Mouse (Mus musculus) brown adipose tissue, adult 24 weeks (tissue): ENCODE measurements around the gene Acadsb. TPM values are rescaled to one million over a fixed set of nuclear protein-coding genes. Genes with fewer than 3 reads are reported as not detected.

Experiments
- H3K27ac ChIP-seq: fragments of 200-500 bp; replicated peaks from 2 replicates; pipeline ENCODE4 v1.5.1; 2012; ENCODE audit warnings: low read depth, mild to moderate bottlenecking, low read length
- H3K4me1 ChIP-seq: fragments of 200-500 bp; 2 replicates; pipeline ENCODE4 v1.6.1; 2012; ENCODE audit warnings: low read length, mixed read lengths; ENCODE audit not compliant: control insufficient read depth, insufficient read depth, insufficient read length
- H3K4me3 ChIP-seq: fragments of 200-500 bp; 2 replicates; pipeline ENCODE4 v1.5.1; 2012; ENCODE audit warnings: low read depth, mild to moderate bottlenecking, low read length, moderate library complexity; ENCODE audit not compliant: insufficient read depth
- polyA plus RNA-seq: library from polyadenylated mRNA; stranded (reverse); fragments of >200 nt; gene quantifications from 2 replicates; pipeline ENCODE4 v1.2.4, GENCODE M21; 2012; ENCODE audit not compliant: missing spikeins, insufficient read depth, insufficient read length

Gene Acadsb
- polyA plus RNA-seq, 1 experiment, result 287 TPM

- Histone ChIP-seq H3K4me3 (no peak overlapping the region), H3K4me1 (no peaks in the 10 kb centered on the region), H3K27ac (no peak overlapping the region)
These were observed 7.2 kb downstream of the Acadsb start for GRCm38 (mm10) chr7:131417605-131418004.

- H3K4me1 ChIP-seq, result no peaks in the 10 kb centered on the region
- no peak overlapping the region for H3K27ac ChIP-seq
- no peak overlapping the region for H3K4me3 ChIP-seq
These were observed 14.5 kb downstream of the Acadsb start for GRCm38 (mm10) chr7:131424912-131425311.

- H3K4me1 ChIP-seq, result no peaks in the 10 kb centered on the region
These were observed 16.9 kb downstream of the Acadsb start for GRCm38 (mm10) chr7:131427331-131427730.

GRCm38 (mm10) chr7:131432244-131432643, 21.8 kb downstream of the Acadsb start:
- H3K27ac ChIP-seq, result no peak overlapping the region
- no peak overlapping the region for H3K4me3 ChIP-seq

More at GRCm38 (mm10) chr7:131427331-131427730, 16.9 kb downstream of the Acadsb start:
- Histone ChIP-seq H3K4me3 (no peak overlapping the region), H3K27ac (no peak overlapping the region)

GRCm38 (mm10) chr7:131434276-131434675, 23.9 kb downstream of the Acadsb start:
- no peak overlapping the region for H3K4me3 ChIP-seq
- no peaks in the 10 kb centered on the region for H3K4me1 ChIP-seq
- H3K27ac ChIP-seq, result no peak overlapping the region

More at GRCm38 (mm10) chr7:131432244-131432643, 21.8 kb downstream of the Acadsb start:
- no peaks in the 10 kb centered on the region for H3K4me1 ChIP-seq

GRCm38 (mm10) chr7:131437051-131437450, 26.6 kb downstream of the Acadsb start:
- H3K4me1 ChIP-seq, result no peaks in the 10 kb centered on the region
- no peak overlapping the region for H3K27ac ChIP-seq
- no peak overlapping the region for H3K4me3 ChIP-seq

- H3K4me1 ChIP-seq, result no peaks in the 10 kb centered on the region
- H3K27ac ChIP-seq, result no peak overlapping the region
- no peak overlapping the region for H3K4me3 ChIP-seq
These were observed 46.3 kb downstream of the Acadsb start for GRCm38 (mm10) chr7:131456714-131457113.

- no peak overlapping the region for H3K27ac ChIP-seq
These were observed 54.8 kb downstream of the Acadsb start for GRCm38 (mm10) chr7:131465117-131465601.

GRCm38 (mm10) chr7:131465735-131466134, 55.3 kb downstream of the Acadsb start:
- H3K27ac ChIP-seq, result no peak overlapping the region
- no peaks in the 10 kb centered on the region for H3K4me1 ChIP-seq
- no peak overlapping the region for H3K4me3 ChIP-seq

More at GRCm38 (mm10) chr7:131465117-131465601, 54.8 kb downstream of the Acadsb start:
- Histone ChIP-seq H3K4me1 (no peaks in the 10 kb centered on the region), H3K4me3 (no peak overlapping the region)

- no peaks in the 10 kb centered on the region for H3K4me1 ChIP-seq
- no peak overlapping the region for H3K4me3 ChIP-seq
- H3K27ac ChIP-seq, result no peak overlapping the region
These were observed 56.9 kb downstream of the Acadsb start for GRCm38 (mm10) chr7:131467312-131467711.

GRCm38 (mm10) chr7:131469506-131469905, 59.1 kb downstream of the Acadsb start:
- Histone ChIP-seq H3K4me1 (no peaks in the 10 kb centered on the region), H3K27ac (no peak overlapping the region), H3K4me3 (no peak overlapping the region)

GRCm38 (mm10) chr7:131471551-131471950, 61.1 kb downstream of the Acadsb start:
- Histone ChIP-seq H3K4me1 (no peaks in the 10 kb centered on the region), H3K27ac (no peak overlapping the region), H3K4me3 (no peak overlapping the region)

GRCm38 (mm10) chr7:131477140-131477539, 66.7 kb downstream of the Acadsb start:
- Histone ChIP-seq H3K4me3 (no peak overlapping the region), H3K4me1 (no peaks in the 10 kb centered on the region), H3K27ac (no peak overlapping the region)

GRCm38 (mm10) chr7:131478403-131478802, 68.0 kb downstream of the Acadsb start:
- Histone ChIP-seq H3K27ac (no peak overlapping the region), H3K4me3 (no peak overlapping the region), H3K4me1 (no peaks in the 10 kb centered on the region)
